ENCODE assay signal across 13 mouse cellular contexts in the genomic region with DNA sequence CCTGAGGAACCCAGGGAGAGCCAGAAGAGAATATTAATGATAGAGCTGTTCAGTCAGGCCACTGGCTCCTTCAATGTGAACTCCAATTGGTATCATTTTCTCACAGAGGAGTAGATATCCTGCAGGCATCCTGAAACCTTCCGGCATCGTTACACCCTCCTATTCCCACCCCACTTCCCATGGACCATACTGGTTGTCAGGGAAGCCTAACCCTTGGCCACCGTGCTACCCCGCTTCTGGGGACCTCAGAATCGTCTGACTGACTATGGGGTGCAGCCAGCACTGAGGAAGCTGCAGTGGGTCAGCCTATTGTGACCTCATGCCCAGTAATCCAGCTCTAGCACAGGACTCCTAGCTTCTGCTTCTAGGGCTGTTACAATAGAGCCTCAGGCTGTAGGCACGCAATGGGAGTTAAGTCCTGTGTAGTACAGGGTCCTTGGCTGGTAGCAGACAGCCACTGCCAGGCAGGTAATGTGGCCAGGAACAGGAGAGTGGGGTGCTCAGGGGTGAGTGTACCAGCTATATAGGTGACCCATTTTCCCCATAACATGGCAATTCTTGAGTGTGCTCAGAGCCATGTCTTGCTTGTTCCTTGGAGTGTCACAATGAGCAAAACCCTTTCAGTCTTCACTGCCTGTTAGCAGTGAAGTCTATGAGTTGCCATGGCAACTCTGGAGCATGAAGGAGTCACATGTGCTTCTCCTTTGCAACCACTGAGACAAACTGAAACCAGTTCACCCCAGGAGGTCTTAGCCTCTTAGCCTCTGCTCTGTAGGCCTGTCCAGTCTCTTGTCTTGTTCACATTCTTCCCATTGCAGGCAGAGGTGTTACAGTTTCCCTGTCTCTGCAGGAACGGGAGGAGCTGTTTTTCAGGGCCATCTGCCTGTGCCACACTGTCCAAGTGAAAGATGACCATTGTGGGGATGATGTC. TPM values are rescaled to one million over a fixed set of nuclear protein-coding genes. Genes with fewer than 3 reads are reported as not detected.
DNase-seq lines count a peak whose midpoint lies in the region; ATAC-seq lines count a peak whose summit lies in the region.
"Had no signal": no experiment of that assay in that cellular context is flagged by ENCODE, and none has a peak within 500 bp of the region (broad histone marks: within the 10 kb centered on the region; RNA-seq: fewer than 3 reads in every experiment).

No protein-coding gene starts in this region.

- H3K27ac ChIP-seq in hindbrain, embryonic 14.5 days, result peak overlapping the region; percentile 61; the same call in 1 of the 2 replicates
- H3K27ac ChIP-seq: heart, embryonic 15.5 days; liver, embryonic 12.5 days; stomach, postnatal 0 days had no signal

- H3K4me2 ChIP-seq in hindbrain, embryonic 14.5 days (replicated peaks), result no peak overlapping the region
- H3K4me2 ChIP-seq: heart, embryonic 15.5 days; liver, embryonic 12.5 days had no signal

- H3K9me3 ChIP-seq in hindbrain, embryonic 14.5 days (ENCODE audit: control insufficient read depth, low read length), result no peaks in the 10 kb centered on the region
- H3K9me3 ChIP-seq: heart, embryonic 15.5 days; liver, embryonic 12.5 days had no signal

- ATAC-seq in hindbrain, embryonic 14.5 days (ENCODE audit: low FRiP score), result peak; percentile 44; the same call in 1 of the 2 replicates
- no peak for ATAC-seq in inflammation-experienced regulatory T-cells, adult 6 months
- ATAC-seq: liver, embryonic 12.5 days had no signal

- intact Hi-C loops in left cerebral cortex, postnatal 4 days (cut with DNase I), result no loop called here

- peaks cover 76% of the 10 kb centered on the region for H3K36me3 ChIP-seq in hindbrain, embryonic 14.5 days (replicated peaks; ENCODE audit: control insufficient read depth, insufficient read depth)

- 62% methylated on average over 7 of the region's 7 CpGs for WGBS in hindbrain, embryonic 14.5 days

- H3K4me1 ChIP-seq in hindbrain, embryonic 14.5 days (replicated peaks; ENCODE audit: control insufficient read depth, insufficient read depth, low read length), result peaks cover 10% of the 10 kb centered on the region
- H3K4me1 ChIP-seq: heart, embryonic 15.5 days; liver, embryonic 12.5 days had no signal

- H3K9ac ChIP-seq in hindbrain, embryonic 14.5 days, result no peak overlapping the region
- H3K9ac ChIP-seq: heart, embryonic 15.5 days; liver, embryonic 12.5 days had no signal

- no peaks in the 10 kb centered on the region for H3K27me3 ChIP-seq in hindbrain, embryonic 14.5 days (ENCODE audit: control insufficient read depth, insufficient read depth, low read length)
- H3K27me3 ChIP-seq: heart, embryonic 15.5 days had no signal

- no peak overlapping the region for H3K4me3 ChIP-seq in hindbrain, embryonic 14.5 days (replicated peaks; ENCODE audit: low read length)
- H3K4me3 ChIP-seq: heart, embryonic 15.5 days; liver, embryonic 12.5 days had no signal

- peak; percentile 10 for DNase-seq in lung, postnatal 36 days
- no peak for DNase-seq in lung, postnatal 10 days
- peak; percentile 25 for DNase-seq in embryo, embryonic 9.5 days (ENCODE audit: extremely low spot score)
- peak; percentile 28 for DNase-seq in hindbrain, embryonic 14.5 days (ENCODE audit: low spot score)
- peak; percentile 56 for DNase-seq in retina, postnatal 1 day
- no peak for DNase-seq in thymus, adult 18-20 months
- no peak for DNase-seq in left cerebral cortex, postnatal 4 days
- DNase-seq: cerebellum, adult 9-10 months; kidney, adult 18-20 months had no signal

RNA-seq across cellular contexts. Expression of gene Mcf2l, which starts 41.7 kb away (rescaled TPM):
- 158 and 173 TPM in 2 replicates for polyA plus RNA-seq in hindbrain, embryonic 14.5 days (2014; fragmentation: Nextera tagmentation; extraction: Ambion mirVana)
- polyA plus RNA-seq in inflammation-experienced regulatory T-cells, adult 6 months (2017; shearing (Covaris generic)), result under 1 TPM in 1 of 3 experiments, not detected in 2; 0.51 TPM
- total RNA-seq in left cerebral cortex, postnatal 4 days (2021), result 100 to 1,000 TPM; 399 to 404 TPM

Comparison
In these comparisons a context has a peak if more than half of its experiments do, and no peak if none do; other contexts are left out.
1. DNase-seq: peak in lung, postnatal 36 days (single experiment), embryo, embryonic 9.5 days (single experiment), hindbrain, embryonic 14.5 days (single experiment) and retina, postnatal 1 day (single experiment); none in lung, postnatal 10 days (single experiment), thymus, adult 18-20 months (0 of 2) and left cerebral cortex, postnatal 4 days (single experiment).
2. RNA of gene Mcf2l, which starts 41.7 kb away (polyA plus RNA-seq): 158 to 173 TPM in hindbrain, embryonic 14.5 days; 0.51 TPM in inflammation-experienced regulatory T-cells, adult 6 months; every median in the first group is over 100 times any median in the second.